13 mouse cellular contexts compared by ENCODE assay signal in the genomic region with DNA sequence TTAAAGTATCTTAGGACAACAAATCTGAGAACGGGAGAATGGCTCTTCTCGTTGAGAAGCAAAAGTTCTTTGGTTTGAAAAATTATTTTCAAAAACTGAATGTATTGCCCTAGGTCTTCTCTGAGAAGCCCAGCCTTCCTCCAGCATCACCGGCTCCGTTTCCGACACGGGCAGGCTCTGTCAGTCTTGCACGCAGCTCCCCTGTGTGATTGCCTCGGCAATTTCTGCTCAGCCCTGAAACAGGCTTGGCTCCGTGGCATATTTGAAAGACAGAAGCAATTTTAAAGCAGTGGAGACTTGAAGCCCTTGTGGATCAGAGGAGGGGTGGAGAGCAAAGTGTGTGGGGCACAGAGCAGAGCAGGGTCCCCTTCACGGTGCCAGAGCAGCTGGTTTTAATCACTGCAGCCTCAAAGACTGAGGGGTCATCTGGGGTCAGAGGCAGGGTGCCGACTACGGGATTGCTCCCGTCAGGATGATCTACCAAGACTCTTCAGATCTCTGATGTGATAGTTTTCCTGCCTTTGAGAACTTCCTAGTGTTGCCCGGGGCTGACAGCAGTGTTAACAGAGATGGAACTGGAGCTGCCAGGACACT.
DNase-seq lines count a peak whose midpoint lies in the region; ATAC-seq lines count a peak whose summit lies in the region.
"Had no signal": no experiment of that assay in that cellular context is flagged by ENCODE, and none has a peak within 500 bp of the region (broad histone marks: within the 10 kb centered on the region; RNA-seq: fewer than 3 reads in every experiment).

No protein-coding gene starts in this region.

- H3K4me1 ChIP-seq in forebrain, embryonic 12.5 days: peaks cover 28% of the 10 kb centered on the region
- peaks cover 3% of the 10 kb centered on the region; the same call in 1 of the 2 replicates for H3K4me1 ChIP-seq in forebrain, embryonic 16.5 days (replicated peaks; ENCODE audit: control insufficient read depth, insufficient read depth, low read length)
- no peaks in the 10 kb centered on the region for H3K4me1 ChIP-seq in lung, embryonic 16.5 days (replicated peaks; ENCODE audit: control insufficient read depth, insufficient read depth, low read length)
- peaks cover 42% of the 10 kb centered on the region for H3K4me1 ChIP-seq in limb, embryonic 10.5 days

- H3K9me3 ChIP-seq in forebrain, embryonic 12.5 days: no peaks in the 10 kb centered on the region
- H3K9me3 ChIP-seq in forebrain, embryonic 16.5 days (ENCODE audit: control insufficient read depth, low read length): no peaks in the 10 kb centered on the region
- no peaks in the 10 kb centered on the region for H3K9me3 ChIP-seq in lung, embryonic 16.5 days (ENCODE audit: control insufficient read depth, low read length)
- no peaks in the 10 kb centered on the region for H3K9me3 ChIP-seq in limb, embryonic 10.5 days (replicated peaks)
- H3K9me3 ChIP-seq: G1E; heart, embryonic 15.5 days had no signal

- no peaks in the 10 kb centered on the region; the same call in 1 of the 2 replicates for H3K27me3 ChIP-seq in forebrain, embryonic 12.5 days
- no peaks in the 10 kb centered on the region for H3K27me3 ChIP-seq in forebrain, embryonic 16.5 days (replicated peaks; ENCODE audit: control insufficient read depth, insufficient read depth, low read length)
- no peaks in the 10 kb centered on the region for H3K27me3 ChIP-seq in lung, embryonic 16.5 days (ENCODE audit: control insufficient read depth, insufficient read depth, low read depth, low read length)
- H3K27me3 ChIP-seq in limb, embryonic 10.5 days (ENCODE audit: low read depth, poor library complexity, severe bottlenecking): no peaks in the 10 kb centered on the region

- H3K4me3 ChIP-seq in forebrain, embryonic 12.5 days (replicated peaks): no peak overlapping the region
- no peak overlapping the region for H3K4me3 ChIP-seq in forebrain, embryonic 16.5 days (replicated peaks; ENCODE audit: low read length)
- no peak overlapping the region for H3K4me3 ChIP-seq in lung, embryonic 16.5 days (ENCODE audit: low read length)
- H3K4me3 ChIP-seq in limb, embryonic 10.5 days: peak overlapping the region; percentile 23
- H3K4me3 ChIP-seq: heart, embryonic 15.5 days had no signal

- WGBS in forebrain, embryonic 12.5 days: 41% methylated on average over 14 of the region's 14 CpGs
- 44% methylated on average over 14 of the region's 14 CpGs for WGBS in forebrain, embryonic 16.5 days
- WGBS in lung, embryonic 16.5 days: 29% methylated on average over 14 of the region's 14 CpGs
- 8% methylated on average over 14 of the region's 14 CpGs for WGBS in limb, embryonic 10.5 days

- DNase-seq in lung, postnatal 25 days (ENCODE audit: low spot score): no peak
- DNase-seq in limb, embryonic 10.5 days (ENCODE audit: low spot score): peak; percentile 75
- DNase-seq in skeletal muscle tissue, adult 2 months (ENCODE audit: low read depth, low spot score): peak; percentile 39
- no peak for DNase-seq in urinary bladder, postnatal 14 days (ENCODE audit: low spot score)
- no peak for DNase-seq in cerebellum, postnatal 25 days
- DNase-seq: cerebellum, adult 11 months; kidney, postnatal 25 days; thymus, postnatal 14 days had no signal

- peaks cover 6% of the 10 kb centered on the region; the same call in 1 of the 2 replicates for H3K36me3 ChIP-seq in forebrain, embryonic 12.5 days (replicated peaks)
- peaks cover 4% of the 10 kb centered on the region; the same call in 1 of the 2 replicates for H3K36me3 ChIP-seq in forebrain, embryonic 16.5 days (ENCODE audit: control insufficient read depth, insufficient read depth)
- H3K36me3 ChIP-seq in lung, embryonic 16.5 days (ENCODE audit: control insufficient read depth, insufficient read depth, low read length): no peaks in the 10 kb centered on the region
- peaks cover 13% of the 10 kb centered on the region for H3K36me3 ChIP-seq in limb, embryonic 10.5 days
- H3K36me3 ChIP-seq: G1E; heart, embryonic 15.5 days had no signal

- H3K9ac ChIP-seq in forebrain, embryonic 12.5 days: no peak overlapping the region
- H3K9ac ChIP-seq in forebrain, embryonic 16.5 days (replicated peaks; ENCODE audit: low read depth, low read length): no peak overlapping the region
- H3K9ac ChIP-seq in lung, embryonic 16.5 days (ENCODE audit: low read length): no peak overlapping the region
- H3K9ac ChIP-seq: heart, embryonic 15.5 days had no signal

- H3K27ac ChIP-seq in forebrain, embryonic 12.5 days: 0 out of 2 replicates have a peak overlapping the region, but pooled peaks have one; percentile 25
- no peak overlapping the region for H3K27ac ChIP-seq in forebrain, embryonic 16.5 days (ENCODE audit: low read length)
- no peak overlapping the region for H3K27ac ChIP-seq in lung, embryonic 16.5 days (ENCODE audit: low read length)
- H3K27ac ChIP-seq in limb, embryonic 10.5 days: peak overlapping the region; percentile 50
- H3K27ac ChIP-seq: heart, embryonic 15.5 days had no signal

- H3K4me2 ChIP-seq in forebrain, embryonic 12.5 days: no peak overlapping the region
- H3K4me2 ChIP-seq in forebrain, embryonic 16.5 days (ENCODE audit: low read length): no peak overlapping the region
- no peak overlapping the region for H3K4me2 ChIP-seq in lung, embryonic 16.5 days (ENCODE audit: low read depth, low read length)
- H3K4me2 ChIP-seq: heart, embryonic 15.5 days had no signal

- no peak for ATAC-seq in forebrain, embryonic 12.5 days (ENCODE audit: low FRiP score)
- ATAC-seq in forebrain, embryonic 16.5 days: no peak
- ATAC-seq in lung, embryonic 16.5 days (ENCODE audit: low read depth): peak; percentile 47

Comparison
In these comparisons a context has a peak if more than half of its experiments do, and no peak if none do; other contexts are left out.
1. H3K27ac ChIP-seq: peak in forebrain, embryonic 12.5 days (single experiment) and limb, embryonic 10.5 days (single experiment); none in forebrain, embryonic 16.5 days (single experiment) and lung, embryonic 16.5 days (single experiment).
2. DNase-seq: peak in limb, embryonic 10.5 days (single experiment) and skeletal muscle tissue, adult 2 months (single experiment); none in lung, postnatal 25 days (single experiment), urinary bladder, postnatal 14 days (single experiment) and cerebellum, postnatal 25 days (0 of 2).